8 mouse cellular contexts compared by ENCODE assay signal in genomic region chr17:28518615-28519071, GRCm38 (mm10). TPM values are rescaled to one million over a fixed set of nuclear protein-coding genes. Genes with fewer than 3 reads are reported as not detected.
DNase-seq lines count a peak whose midpoint lies in the region; ATAC-seq lines count a peak whose summit lies in the region.

No protein-coding gene starts in this region.

- H3K4me3 ChIP-seq in megakaryocyte, embryonic 14.5 days (replicated peaks) = peak overlapping the region; percentile 90
- peak overlapping the region; percentile 48 for H3K4me3 ChIP-seq in embryonic facial prominence, embryonic 15.5 days (replicated peaks)
- peak overlapping the region; percentile 44 for H3K4me3 ChIP-seq in hindbrain, embryonic 12.5 days
- peak overlapping the region; percentile 46 for H3K4me3 ChIP-seq in liver, embryonic 13.5 days (replicated peaks)
- peak overlapping the region; percentile 36 for H3K4me3 ChIP-seq in stomach, embryonic 14.5 days (ENCODE audit: low read depth, low read length)

- no peak for DNase-seq in liver, embryonic 13.5 days
- no peak for DNase-seq in embryo, embryonic 10 days (ENCODE audit: low spot score)
- no peak for DNase-seq in left cerebral cortex, adult 9 months (ENCODE audit: low spot score in 2 of 2)

- ATAC-seq in megakaryocyte, adult 5-6 weeks (ENCODE audit: poor library complexity, severe bottlenecking) = no peak
- no peak for ATAC-seq in embryonic facial prominence, embryonic 15.5 days (ENCODE audit: insufficient number of reproducible peaks, low FRiP score, low TSS enrichment, low read depth)
- ATAC-seq in hindbrain, embryonic 12.5 days (ENCODE audit: low FRiP score) = no peak
- ATAC-seq in liver, embryonic 13.5 days (ENCODE audit: low read depth) = no peak
- no peak for ATAC-seq in stomach, embryonic 14.5 days (ENCODE audit: insufficient number of reproducible peaks, insufficient read depth, low FRiP score, low read depth)

- H3K9ac ChIP-seq in embryonic facial prominence, embryonic 15.5 days = no peak overlapping the region
- no peak overlapping the region for H3K9ac ChIP-seq in hindbrain, embryonic 12.5 days
- H3K9ac ChIP-seq in liver, embryonic 13.5 days = peak overlapping the region; percentile 47; the same call in 1 of the 2 replicates
- no peak overlapping the region for H3K9ac ChIP-seq in stomach, embryonic 14.5 days (replicated peaks; ENCODE audit: low read depth, low read length)

- H3K4me2 ChIP-seq in embryonic facial prominence, embryonic 15.5 days (replicated peaks) = peak overlapping the region; percentile 91
- H3K4me2 ChIP-seq in hindbrain, embryonic 12.5 days (replicated peaks) = peak overlapping the region; percentile 80
- peak overlapping the region; percentile 66 for H3K4me2 ChIP-seq in liver, embryonic 13.5 days
- peak overlapping the region; percentile 88 for H3K4me2 ChIP-seq in stomach, embryonic 14.5 days (replicated peaks; ENCODE audit: low read depth, low read length)

- H3K4me1 ChIP-seq in megakaryocyte, embryonic 14.5 days = peaks cover 71% of the 10 kb centered on the region
- peaks cover 53% of the 10 kb centered on the region for H3K4me1 ChIP-seq in embryonic facial prominence, embryonic 15.5 days
- H3K4me1 ChIP-seq in hindbrain, embryonic 12.5 days = peaks cover 42% of the 10 kb centered on the region
- peaks cover 58% of the 10 kb centered on the region for H3K4me1 ChIP-seq in liver, embryonic 13.5 days (replicated peaks)
- peaks cover 18% of the 10 kb centered on the region; the same call in 1 of the 2 replicates for H3K4me1 ChIP-seq in stomach, embryonic 14.5 days (ENCODE audit: control insufficient read depth, insufficient read depth, low read length)

- WGBS in embryonic facial prominence, embryonic 15.5 days = 17% methylated on average over 8 of the region's 8 CpGs
- 23% methylated on average over 8 of the region's 8 CpGs for WGBS in hindbrain, embryonic 12.5 days
- 17% methylated on average over 8 of the region's 8 CpGs for WGBS in liver, embryonic 13.5 days (ENCODE audit: insufficient replicate concordance)
- WGBS in stomach, embryonic 14.5 days = 16% methylated on average over 8 of the region's 8 CpGs

- H3K9me3 ChIP-seq in megakaryocyte, embryonic 14.5 days = no peaks in the 10 kb centered on the region
- H3K9me3 ChIP-seq in embryonic facial prominence, embryonic 15.5 days (replicated peaks) = no peaks in the 10 kb centered on the region
- H3K9me3 ChIP-seq in hindbrain, embryonic 12.5 days (replicated peaks) = no peaks in the 10 kb centered on the region
- H3K9me3 ChIP-seq in liver, embryonic 13.5 days (replicated peaks) = no peaks in the 10 kb centered on the region
- H3K9me3 ChIP-seq in stomach, embryonic 14.5 days (ENCODE audit: control insufficient read depth, low read depth, low read length) = no peaks in the 10 kb centered on the region

- peaks cover 64% of the 10 kb centered on the region for H3K27me3 ChIP-seq in megakaryocyte, embryonic 14.5 days (replicated peaks)
- no peaks in the 10 kb centered on the region for H3K27me3 ChIP-seq in embryonic facial prominence, embryonic 15.5 days
- H3K27me3 ChIP-seq in hindbrain, embryonic 12.5 days = peaks cover 49% of the 10 kb centered on the region
- H3K27me3 ChIP-seq in liver, embryonic 13.5 days = peaks cover 77% of the 10 kb centered on the region
- no peaks in the 10 kb centered on the region for H3K27me3 ChIP-seq in stomach, embryonic 14.5 days (ENCODE audit: control insufficient read depth, insufficient read depth, low read length)

- H3K36me3 ChIP-seq in megakaryocyte, embryonic 14.5 days (replicated peaks; ENCODE audit: low read length) = no peaks in the 10 kb centered on the region
- no peaks in the 10 kb centered on the region for H3K36me3 ChIP-seq in embryonic facial prominence, embryonic 15.5 days
- no peaks in the 10 kb centered on the region for H3K36me3 ChIP-seq in hindbrain, embryonic 12.5 days
- no peaks in the 10 kb centered on the region for H3K36me3 ChIP-seq in liver, embryonic 13.5 days
- no peaks in the 10 kb centered on the region for H3K36me3 ChIP-seq in stomach, embryonic 14.5 days (ENCODE audit: control insufficient read depth, insufficient read depth, low read length)

- peak overlapping the region; percentile 92 for H3K27ac ChIP-seq in embryonic facial prominence, embryonic 15.5 days (replicated peaks)
- peak overlapping the region; percentile 82; the same call in 1 of the 2 replicates for H3K27ac ChIP-seq in hindbrain, embryonic 12.5 days
- no peak overlapping the region for H3K27ac ChIP-seq in liver, embryonic 13.5 days
- H3K27ac ChIP-seq in stomach, embryonic 14.5 days (ENCODE audit: low read length) = 0 out of 2 replicates have a peak overlapping the region, but pooled peaks have one; percentile 80

RNA-seq across cellular contexts. Expression of gene Fkbp5, which starts 1.3 kb away (rescaled TPM):
- polyA plus RNA-seq in megakaryocyte, embryonic 14.5 days (2012; ENCODE audit: insufficient read depth, low replicate concordance) = 8.7 and 25.1 TPM in 2 replicates
- 12.8 and 17.9 TPM in 2 replicates for total RNA-seq in megakaryocyte, adult 5-6 weeks (2015)
- 25.9 and 26.8 TPM in 2 replicates for total RNA-seq in megakaryocyte, adult 5-6 weeks (2017)
- 35.8 and 36.5 TPM in 2 replicates for polyA plus RNA-seq in embryonic facial prominence, embryonic 15.5 days (2015; fragmentation: Nextera tagmentation; extraction: Ambion mirVana)
- 28.3 and 32.6 TPM in 2 replicates for polyA plus RNA-seq in hindbrain, embryonic 12.5 days (2016; fragmentation: Nextera tagmentation; extraction: Ambion mirVana)
- polyA plus RNA-seq in liver, embryonic 13.5 days (2015; fragmentation: Nextera tagmentation; extraction: Ambion mirVana) = 10.8 and 12.0 TPM in 2 replicates
- polyA plus RNA-seq in stomach, embryonic 14.5 days (2014; fragmentation: Nextera tagmentation; extraction: Ambion mirVana) = 7.1 TPM in 2 replicates

RNA-seq across cellular contexts. Expression of gene Armc12, which starts 12.0 kb away (rescaled TPM):
- not detected in 2 replicates for polyA plus RNA-seq in megakaryocyte, embryonic 14.5 days (2012; ENCODE audit: insufficient read depth, low replicate concordance)
- 0.16 TPM in 1 of 2 replicates, not detected in the other for total RNA-seq in megakaryocyte, adult 5-6 weeks (2015)
- not detected in 2 replicates for total RNA-seq in megakaryocyte, adult 5-6 weeks (2017)
- not detected in 2 replicates for polyA plus RNA-seq in embryonic facial prominence, embryonic 15.5 days (2015; fragmentation: Nextera tagmentation; extraction: Ambion mirVana)
- not detected in 2 replicates for polyA plus RNA-seq in hindbrain, embryonic 12.5 days (2016; fragmentation: Nextera tagmentation; extraction: Ambion mirVana)
- not detected in 2 replicates for polyA plus RNA-seq in liver, embryonic 13.5 days (2015; fragmentation: Nextera tagmentation; extraction: Ambion mirVana)
- not detected in 2 replicates for polyA plus RNA-seq in stomach, embryonic 14.5 days (2014; fragmentation: Nextera tagmentation; extraction: Ambion mirVana)

RNA-seq across cellular contexts. Expression of gene Clpsl2, which starts 30.6 kb away (rescaled TPM):
- polyA plus RNA-seq in megakaryocyte, embryonic 14.5 days (2012; ENCODE audit: insufficient read depth, low replicate concordance) = not detected in 2 replicates
- total RNA-seq in megakaryocyte, adult 5-6 weeks (2015) = not detected in 2 replicates
- not detected in 2 replicates for total RNA-seq in megakaryocyte, adult 5-6 weeks (2017)
- not detected in 2 replicates for polyA plus RNA-seq in embryonic facial prominence, embryonic 15.5 days (2015; fragmentation: Nextera tagmentation; extraction: Ambion mirVana)
- not detected in 2 replicates for polyA plus RNA-seq in hindbrain, embryonic 12.5 days (2016; fragmentation: Nextera tagmentation; extraction: Ambion mirVana)
- not detected in 2 replicates for polyA plus RNA-seq in liver, embryonic 13.5 days (2015; fragmentation: Nextera tagmentation; extraction: Ambion mirVana)
- polyA plus RNA-seq in stomach, embryonic 14.5 days (2014; fragmentation: Nextera tagmentation; extraction: Ambion mirVana) = not detected in 2 replicates

RNA-seq across cellular contexts. Expression of gene Clps, which starts 41.9 kb away (rescaled TPM):
- polyA plus RNA-seq in megakaryocyte, embryonic 14.5 days (2012; ENCODE audit: insufficient read depth, low replicate concordance) = not detected in 2 replicates
- total RNA-seq in megakaryocyte, adult 5-6 weeks (2015) = not detected in 2 replicates
- total RNA-seq in megakaryocyte, adult 5-6 weeks (2017) = not detected in 2 replicates
- polyA plus RNA-seq in embryonic facial prominence, embryonic 15.5 days (2015; fragmentation: Nextera tagmentation; extraction: Ambion mirVana) = not detected in 2 replicates
- polyA plus RNA-seq in hindbrain, embryonic 12.5 days (2016; fragmentation: Nextera tagmentation; extraction: Ambion mirVana) = not detected in 2 replicates
- 3.2 and 3.4 TPM in 2 replicates for polyA plus RNA-seq in liver, embryonic 13.5 days (2015; fragmentation: Nextera tagmentation; extraction: Ambion mirVana)
- 47.2 and 236 TPM in 2 replicates for polyA plus RNA-seq in stomach, embryonic 14.5 days (2014; fragmentation: Nextera tagmentation; extraction: Ambion mirVana)

RNA-seq across cellular contexts. Expression of gene Lhfpl5, which starts 56.8 kb away (rescaled TPM):
- not detected in 2 replicates for polyA plus RNA-seq in megakaryocyte, embryonic 14.5 days (2012; ENCODE audit: insufficient read depth, low replicate concordance)
- total RNA-seq in megakaryocyte, adult 5-6 weeks (2015) = not detected in 2 replicates
- total RNA-seq in megakaryocyte, adult 5-6 weeks (2017) = not detected in 2 replicates
- 0.59 and 0.64 TPM in 2 replicates for polyA plus RNA-seq in embryonic facial prominence, embryonic 15.5 days (2015; fragmentation: Nextera tagmentation; extraction: Ambion mirVana)
- 2.0 and 3.4 TPM in 2 replicates for polyA plus RNA-seq in hindbrain, embryonic 12.5 days (2016; fragmentation: Nextera tagmentation; extraction: Ambion mirVana)
- polyA plus RNA-seq in liver, embryonic 13.5 days (2015; fragmentation: Nextera tagmentation; extraction: Ambion mirVana) = 0.17 TPM in 1 of 2 replicates, not detected in the other
- 1.5 TPM in 2 replicates for polyA plus RNA-seq in stomach, embryonic 14.5 days (2014; fragmentation: Nextera tagmentation; extraction: Ambion mirVana)

Comparison
In these comparisons a context has a peak if more than half of its experiments do, and no peak if none do; other contexts are left out.
1. H3K4me3 ChIP-seq: peak in every context shown above with its lines; median percentile 90 in megakaryocyte, embryonic 14.5 days; 48 in embryonic facial prominence, embryonic 15.5 days; 46 in liver, embryonic 13.5 days; 44 in hindbrain, embryonic 12.5 days; 36 in stomach, embryonic 14.5 days.